Mouse (Mus musculus): ENCODE measurements around the gene Sema4b.

GRCm38 (mm10) chr7:80171345-80171744 is 15.3 kb upstream of the Sema4b start:
- TF ChIP-seq CTCF (IDR thresholded peaks at IDR 0.05) = no peak
- TF ChIP-seq POLR2A (IDR thresholded peaks at IDR 0.05; ENCODE audit: insufficient read depth, low read depth, low read length) = no peak
- no peak for TF ChIP-seq EP300 (IDR thresholded peaks at IDR 0.05; ENCODE audit: insufficient read depth, low read depth, low read length)
